Mouse (Mus musculus) left cerebral cortex, adult 18-20 months (tissue): ENCODE measurements at regions not wholly inside any gene's neighbourhood (a gene's known extent, or its start where the extent isn't known, plus 50 kb on each side); places are given as distances from the start of the nearest gene placed in this dataset.
"Not testable (repeated sequence)": the region's sequence is repeated elsewhere in the genome, so short reads cannot be mapped to it uniquely, and the experiment has no call there.

Experiments
- DNase-seq, 2 experiments: peaks; one replicate each; pipeline ENCODE4 v3.0.0; 2021 to 2022; ENCODE audit warnings: low spot score in 2 of 2, mixed read lengths in 1 of 2

GRCm38 (mm10) chr2:43072964-43073619 lies 419.7 kb upstream of the Lrp1b start:
- DNase-seq = no peak

- DNase-seq = peak; percentile 14 to 41
Measured at GRCm38 (mm10) chr2:43097560-43098233, 444.3 kb upstream of the Lrp1b start.

GRCm38 (mm10) chr2:43119862-43120261 lies 435.3 kb upstream of the Kynu start:
- peak in 1 of 2 experiments; percentile 3 for DNase-seq

- no peak for DNase-seq
Measured at GRCm38 (mm10) chr2:43153574-43153973, 401.6 kb upstream of the Kynu start.

- no peak for DNase-seq
Measured at GRCm38 (mm10) chr2:43182105-43182504, 373.0 kb upstream of the Kynu start.

GRCm38 (mm10) chr2:43195531-43195930 lies 359.6 kb upstream of the Kynu start:
- not testable (repeated sequence) for DNase-seq

GRCm38 (mm10) chr2:43208223-43208622 lies 346.9 kb upstream of the Kynu start:
- DNase-seq = no peak

- no peak for DNase-seq
Measured at GRCm38 (mm10) chr2:43213901-43214300, 341.2 kb upstream of the Kynu start.

- no peak for DNase-seq
Measured at GRCm38 (mm10) chr2:43217119-43217518, 338.0 kb upstream of the Kynu start.

- no peak for DNase-seq
Measured at GRCm38 (mm10) chr2:43222721-43223120, 332.4 kb upstream of the Kynu start.

GRCm38 (mm10) chr2:43224728-43225127 lies 330.4 kb upstream of the Kynu start:
- not testable (repeated sequence) for DNase-seq

- DNase-seq = no peak
Measured at GRCm38 (mm10) chr2:43246786-43247185, 308.3 kb upstream of the Kynu start.

- no peak for DNase-seq
Measured at GRCm38 (mm10) chr2:43248671-43249070, 306.5 kb upstream of the Kynu start.

- no peak for DNase-seq
Measured at GRCm38 (mm10) chr2:43254709-43255108, 300.4 kb upstream of the Kynu start.

GRCm38 (mm10) chr2:43270802-43271201 lies 284.3 kb upstream of the Kynu start:
- DNase-seq = no peak

GRCm38 (mm10) chr2:43272080-43272479 lies 283.0 kb upstream of the Kynu start:
- no peak for DNase-seq

GRCm38 (mm10) chr2:43274012-43274411 lies 281.1 kb upstream of the Kynu start:
- no peak for DNase-seq

- no peak for DNase-seq
Measured at GRCm38 (mm10) chr2:43295801-43296200, 259.3 kb upstream of the Kynu start.

- peak; percentile 7 to 16 for DNase-seq
Measured at GRCm38 (mm10) chr2:43323836-43324235, 231.3 kb upstream of the Kynu start.

- no peak for DNase-seq
Measured at GRCm38 (mm10) chr2:43364301-43364700, 190.8 kb upstream of the Kynu start.

- DNase-seq = no peak
Measured at GRCm38 (mm10) chr2:43365812-43366211, 189.3 kb upstream of the Kynu start.

- no peak for DNase-seq
Measured at GRCm38 (mm10) chr2:43403348-43403747, 151.8 kb upstream of the Kynu start.
